Mouse (Mus musculus) embryonic facial prominence, embryonic 15.5 days (tissue): ENCODE measurements around the gene Dennd2c. TPM values are rescaled to one million over a fixed set of nuclear protein-coding genes. Genes with fewer than 3 reads are reported as not detected.
"Not testable (repeated sequence)": the region's sequence is repeated elsewhere in the genome, so short reads cannot be mapped to it uniquely, and the experiment has no call there.

Experiments
- ATAC-seq: fragments of 200-750 bp; cut with Nextera tagmentation; 2 replicates; pipeline ENCODE4 v1.8.0; 2017; ENCODE audit warnings: low read depth, moderate TSS enrichment; ENCODE audit not compliant: insufficient number of reproducible peaks, low FRiP score, low TSS enrichment
- H3K27ac ChIP-seq: fragments of 300-500 bp; sonication (generic); replicated peaks from 2 replicates; pipeline ENCODE4 v1.5.1; 2015; ENCODE audit warnings: mild to moderate bottlenecking, inconsistent platforms
- H3K27me3 ChIP-seq: fragments of 300-500 bp; sonication (generic); 2 replicates; pipeline ENCODE4 v1.6.1; 2015; ENCODE audit warnings: inconsistent platforms
- H3K36me3 ChIP-seq: fragments of 300-500 bp; sonication (generic); 2 replicates; pipeline ENCODE4 v1.6.1; 2015; ENCODE audit warnings: mild to moderate bottlenecking, inconsistent platforms
- H3K4me1 ChIP-seq: fragments of 300-500 bp; sonication (generic); 2 replicates; pipeline ENCODE4 v1.6.1; 2015; ENCODE audit warnings: inconsistent platforms
- H3K4me2 ChIP-seq: fragments of 300-500 bp; sonication (generic); replicated peaks from 2 replicates; pipeline ENCODE4 v1.6.1; 2015; ENCODE audit warnings: mild to moderate bottlenecking, inconsistent platforms
- H3K4me3 ChIP-seq: fragments of 300-500 bp; sonication (generic); replicated peaks from 2 replicates; pipeline ENCODE4 v1.5.1; 2015; ENCODE audit warnings: mild to moderate bottlenecking, inconsistent platforms
- H3K9ac ChIP-seq: fragments of 300-500 bp; sonication (generic); 2 replicates; pipeline ENCODE4 v1.6.1; 2015; ENCODE audit warnings: inconsistent platforms
- H3K9me3 ChIP-seq: fragments of 300-500 bp; sonication (generic); replicated peaks from 2 replicates; pipeline ENCODE4 v1.6.1; 2016; ENCODE audit warnings: inconsistent platforms
- WGBS: fragments of 180-500 bp; shearing (Covaris S2); methylation state at CpG from one replicate; pipeline ENCODE4 v1.1.7; 2015; 5-methylcytosine and 5-hydroxymethylcytosine counted together
- polyA plus RNA-seq: library from polyadenylated mRNA; unstranded; fragments of >200 nt; fragmentation: Nextera tagmentation; extraction: Ambion mirVana; gene quantifications from 2 replicates; pipeline ENCODE4 v1.2.1, GENCODE M21; 2015

Gene Dennd2c
- polyA plus RNA-seq, 1 experiment from 2014 or later: 15.1 TPM

DNA sequence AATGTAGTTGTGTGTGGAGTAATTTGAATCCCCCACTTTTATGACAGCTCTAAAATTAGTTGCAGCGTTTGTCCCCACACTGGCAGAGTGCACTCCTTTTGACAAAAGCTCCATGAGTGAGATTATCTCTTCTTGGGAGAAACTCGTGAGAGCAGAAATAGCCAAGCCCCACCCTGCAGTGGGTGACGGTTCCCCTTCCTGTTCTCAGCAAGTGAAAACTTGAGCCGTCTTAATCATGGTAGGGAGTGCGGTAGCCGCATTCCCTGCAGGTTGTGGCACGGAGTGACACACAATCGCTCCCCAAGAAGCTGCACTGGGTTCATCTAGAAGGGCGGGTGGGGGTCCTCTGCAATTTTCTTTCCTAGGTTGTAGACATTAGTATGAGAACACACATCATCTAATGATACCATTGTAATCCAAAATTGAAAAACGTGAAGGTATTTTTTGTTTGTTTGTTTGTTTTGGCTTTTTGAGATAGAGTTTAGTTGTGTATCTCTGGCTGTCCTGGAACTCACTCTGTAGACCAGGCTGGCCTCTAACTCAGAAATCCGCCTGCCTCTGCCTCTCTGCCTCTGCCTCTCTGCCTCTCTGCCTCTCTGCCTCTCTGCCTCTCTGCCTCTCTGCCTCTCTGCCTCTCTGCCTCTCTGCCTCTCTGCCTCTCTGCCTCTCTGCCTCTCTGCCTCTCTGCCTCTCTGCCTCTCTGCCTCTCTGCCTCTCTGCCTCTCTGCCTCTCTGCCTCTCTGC is 37.9 kb downstream of the Dennd2c start:
- peak overlapping the region; percentile 80 for H3K27ac ChIP-seq
- not testable (repeated sequence) for ATAC-seq, H3K4me3 ChIP-seq, H3K9ac ChIP-seq, H3K4me2 ChIP-seq, H3K9me3 ChIP-seq, H3K27me3 ChIP-seq
- 43% methylated on average over 11 of the region's 11 CpGs for WGBS
- 0 out of 2 replicates have a peak, but pooled peaks cover 17% of the 10 kb centered on the region for H3K4me1 ChIP-seq
- H3K36me3 ChIP-seq: peaks cover 12% of the 10 kb centered on the region; the same call in 1 of the 2 replicates

- Histone ChIP-seq H3K27me3 (no peaks in the 10 kb centered on the region), H3K9ac (no peak overlapping the region), H3K9me3 (no peaks in the 10 kb centered on the region), H3K4me3 (no peak overlapping the region), H3K36me3 (peaks cover 12% of the 10 kb centered on the region; the same call in 1 of the 2 replicates), H3K27ac (no peak overlapping the region), H3K4me1 (0 out of 2 replicates have a peak, but pooled peaks cover 17% of the 10 kb centered on the region), H3K4me2 (no peak overlapping the region)
- 78% methylated on average over 11 of the region's 11 CpGs for WGBS
- no peak for ATAC-seq
These were observed 38.9 kb downstream of the Dennd2c start for GRCm38 (mm10) chr3:103141287-103141686.

- Histone ChIP-seq H3K27me3 (no peaks in the 10 kb centered on the region), H3K4me3 (no peak overlapping the region), H3K9me3 (no peaks in the 10 kb centered on the region), H3K36me3 (peaks cover 10% of the 10 kb centered on the region; the same call in 1 of the 2 replicates), H3K4me2 (no peak overlapping the region), H3K27ac (no peak overlapping the region), H3K4me1 (0 out of 2 replicates have a peak, but pooled peaks cover 16% of the 10 kb centered on the region), H3K9ac (no peak overlapping the region)
- ATAC-seq: no peak
- 78% methylated on average over 10 of the region's 10 CpGs for WGBS
These were observed 40.0 kb downstream of the Dennd2c start for GRCm38 (mm10) chr3:103142366-103142765.

- WGBS: 86% methylated on average over 2 of the region's 2 CpGs
These were observed 42.9 kb downstream of the Dennd2c start for GRCm38 (mm10) chr3:103145336-103145735.

GRCm38 (mm10) chr3:103145791-103146190 is 43.4 kb downstream of the Dennd2c start:
- no peak for ATAC-seq
- Histone ChIP-seq H3K9me3 (no peaks in the 10 kb centered on the region), H3K9ac (no peak overlapping the region), H3K4me3 (no peak overlapping the region), H3K4me1 (0 out of 2 replicates have a peak, but pooled peaks cover 4% of the 10 kb centered on the region), H3K4me2 (no peak overlapping the region), H3K27me3 (no peaks in the 10 kb centered on the region), H3K27ac (peak overlapping the region; percentile 71), H3K36me3 (peaks cover 28% of the 10 kb centered on the region)
- 73% methylated on average over 4 of the region's 4 CpGs for WGBS

More at GRCm38 (mm10) chr3:103145336-103145735, 42.9 kb downstream of the Dennd2c start:
- H3K9ac ChIP-seq: no peak overlapping the region
- no peak overlapping the region for H3K4me2 ChIP-seq
- no peaks in the 10 kb centered on the region for H3K27me3 ChIP-seq
- 0 out of 2 replicates have a peak, but pooled peaks cover 4% of the 10 kb centered on the region for H3K4me1 ChIP-seq
- peaks cover 24% of the 10 kb centered on the region for H3K36me3 ChIP-seq
- H3K4me3 ChIP-seq: no peak overlapping the region
- no peak for ATAC-seq
- no peak overlapping the region for H3K27ac ChIP-seq
- no peaks in the 10 kb centered on the region for H3K9me3 ChIP-seq

GRCm38 (mm10) chr3:103146330-103147166 is 44.1 kb downstream of the Dennd2c start:
- ATAC-seq: no peak
- Histone ChIP-seq H3K27me3 (no peaks in the 10 kb centered on the region), H3K4me1 (0 out of 2 replicates have a peak, but pooled peaks cover 4% of the 10 kb centered on the region), H3K4me2 (no peak overlapping the region), H3K36me3 (peaks cover 30% of the 10 kb centered on the region), H3K27ac (peak overlapping the region; percentile 71), H3K4me3 (no peak overlapping the region), H3K9me3 (no peaks in the 10 kb centered on the region), H3K9ac (no peak overlapping the region)
- 48% methylated on average over 23 of the region's 23 CpGs for WGBS

GRCm38 (mm10) chr3:103147775-103148174 is 45.4 kb downstream of the Dennd2c start:
- Histone ChIP-seq H3K27me3 (no peaks in the 10 kb centered on the region), H3K27ac (no peak overlapping the region), H3K4me2 (no peak overlapping the region), H3K36me3 (peaks cover 32% of the 10 kb centered on the region), H3K4me3 (no peak overlapping the region), H3K9ac (no peak overlapping the region), H3K9me3 (no peaks in the 10 kb centered on the region), H3K4me1 (0 out of 2 replicates have a peak, but pooled peaks cover 4% of the 10 kb centered on the region)
- ATAC-seq: no peak
- 90% methylated on average over 4 of the region's 4 CpGs for WGBS

DNA sequence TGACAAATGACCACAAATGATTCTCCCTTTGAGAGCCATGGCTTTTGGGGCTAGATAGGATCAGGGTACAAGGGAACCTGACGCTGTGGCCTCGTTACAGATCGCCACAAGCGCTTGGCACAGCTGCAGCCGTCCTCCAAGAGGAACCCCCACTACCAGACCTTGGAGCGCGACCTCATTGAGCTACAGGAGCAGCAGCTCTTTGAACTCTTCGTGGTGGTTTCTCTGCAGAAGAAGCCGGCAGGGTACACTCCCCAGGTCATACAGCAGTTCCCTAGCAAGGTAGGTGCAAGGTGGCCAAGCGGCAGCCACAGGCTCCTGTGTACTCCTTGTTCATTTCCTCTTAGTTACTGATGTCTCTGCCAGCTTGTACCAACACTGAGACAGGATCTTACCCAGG is 46.5 kb downstream of the Dennd2c start:
- H3K4me3 ChIP-seq: no peak overlapping the region
- no peak overlapping the region for H3K4me2 ChIP-seq
- no peaks in the 10 kb centered on the region for H3K27me3 ChIP-seq
- H3K36me3 ChIP-seq: peaks cover 42% of the 10 kb centered on the region
- H3K9me3 ChIP-seq: no peaks in the 10 kb centered on the region
- H3K9ac ChIP-seq: no peak overlapping the region
- H3K4me1 ChIP-seq: 0 out of 2 replicates have a peak, but pooled peaks cover 4% of the 10 kb centered on the region
- no peak for ATAC-seq
- no peak overlapping the region for H3K27ac ChIP-seq
- 81% methylated on average over 10 of the region's 10 CpGs for WGBS

GRCm38 (mm10) chr3:103153761-103154160 is 51.4 kb downstream of the Dennd2c start:
- H3K27ac ChIP-seq: no peak overlapping the region
- H3K36me3 ChIP-seq: peaks cover 76% of the 10 kb centered on the region
- H3K4me2 ChIP-seq: no peak overlapping the region
- no peak overlapping the region for H3K9ac ChIP-seq
- ATAC-seq: no peak
- no peak overlapping the region for H3K4me3 ChIP-seq
- no peaks in the 10 kb centered on the region for H3K27me3 ChIP-seq
- no peaks in the 10 kb centered on the region for H3K4me1 ChIP-seq
- no peaks in the 10 kb centered on the region for H3K9me3 ChIP-seq

DNA sequence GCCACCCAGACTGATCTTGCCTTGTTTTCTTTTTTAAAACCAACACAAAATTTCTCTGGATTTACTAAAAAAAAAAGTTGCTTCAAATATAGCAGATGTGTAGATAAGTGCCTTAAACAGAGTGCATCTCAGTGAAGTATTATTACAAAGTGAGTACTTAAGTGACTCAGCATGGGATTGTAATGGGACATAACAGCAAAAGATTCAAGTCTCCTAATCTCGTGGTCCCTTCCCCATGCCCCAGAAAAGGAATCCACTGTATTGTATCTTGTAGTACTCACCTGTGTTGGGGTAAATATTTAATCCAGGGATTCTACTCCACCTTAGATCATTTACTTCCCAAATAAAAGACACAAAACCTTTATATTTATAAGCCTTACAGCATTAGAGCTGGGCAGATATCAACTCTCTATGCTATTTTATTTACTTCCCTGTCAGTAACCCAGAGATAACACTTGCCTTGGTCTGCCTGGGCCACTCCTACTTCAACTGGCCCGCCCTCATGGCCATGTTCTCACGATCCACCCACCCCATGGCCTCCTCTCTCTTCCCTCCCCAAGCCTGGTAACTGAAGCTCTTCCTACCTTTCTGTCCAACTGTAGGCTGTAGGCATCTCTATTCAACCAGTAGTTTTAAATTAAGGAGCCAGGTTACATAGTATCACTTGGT is 57.0 kb downstream of the Dennd2c start:
- H3K9ac ChIP-seq: no peak overlapping the region
- H3K4me1 ChIP-seq: no peaks in the 10 kb centered on the region
- no peak for ATAC-seq
- H3K27ac ChIP-seq: no peak overlapping the region
- H3K4me2 ChIP-seq: no peak overlapping the region
- H3K4me3 ChIP-seq: no peak overlapping the region
- H3K27me3 ChIP-seq: no peaks in the 10 kb centered on the region
- no peaks in the 10 kb centered on the region for H3K9me3 ChIP-seq
- peaks cover 49% of the 10 kb centered on the region for H3K36me3 ChIP-seq
- WGBS: 64% methylated on average over 3 of the region's 3 CpGs

DNA sequence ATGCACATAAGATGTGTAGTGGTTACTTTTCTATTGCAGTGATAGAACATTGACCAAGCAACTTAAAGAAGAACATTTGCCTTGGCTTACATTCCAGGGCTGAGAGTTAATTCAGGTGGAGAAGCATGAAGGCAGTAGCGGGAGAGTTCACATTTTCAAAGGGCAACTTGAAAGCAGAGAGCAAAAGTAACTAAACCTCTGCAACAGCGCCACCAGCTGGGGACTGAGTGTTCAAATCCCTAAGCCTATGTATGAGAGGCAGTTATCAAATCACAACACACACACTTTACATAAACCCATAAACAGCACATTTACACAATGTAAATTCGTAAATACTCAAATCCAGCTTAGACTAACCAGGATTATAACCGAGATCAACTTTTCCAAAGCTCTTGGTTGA is 67.4 kb downstream of the Dennd2c start:
- no peak overlapping the region for H3K27ac ChIP-seq
- H3K4me1 ChIP-seq: peaks cover 6% of the 10 kb centered on the region
- ATAC-seq: no peak
- H3K4me2 ChIP-seq: no peak overlapping the region
- no peak overlapping the region for H3K9ac ChIP-seq
- no peaks in the 10 kb centered on the region for H3K27me3 ChIP-seq
- no peaks in the 10 kb centered on the region for H3K9me3 ChIP-seq
- H3K36me3 ChIP-seq: peaks cover 42% of the 10 kb centered on the region
- H3K4me3 ChIP-seq: no peak overlapping the region
- WGBS: 17% methylated on average over 4 of the region's 4 CpGs
